Mouse (Mus musculus) bone marrow, adult 2 months (tissue): ENCODE results near the gene Ush2a. TPM values are rescaled to one million over a fixed set of nuclear protein-coding genes. Genes with fewer than 3 reads are reported as not detected.

Experiments used
- H3K27ac ChIP-seq: fragments of 200-500 bp; 2 replicates; pipeline ENCODE4 v1.5.1; 2012; ENCODE audit warnings: low read depth, mild to moderate bottlenecking, control low read depth, inconsistent platforms, low read length; ENCODE audit not compliant: control insufficient read depth, poor library complexity, insufficient read depth
- H3K4me1 ChIP-seq: fragments of 200-500 bp; 2 replicates; pipeline ENCODE4 v1.6.1; 2011; ENCODE audit warnings: low read length; ENCODE audit not compliant: control insufficient read depth, insufficient read depth
- H3K4me3 ChIP-seq: fragments of 200-500 bp; replicated peaks from 2 replicates; pipeline ENCODE3; 2011; ENCODE audit warnings: mild to moderate bottlenecking, low read depth, low read length, control low read depth; ENCODE audit not compliant: control insufficient read depth
- CTCF ChIP-seq: fragments of 200-500 bp; IDR thresholded peaks from 2 replicates; pipeline ENCODE4 v1.5.1; 2011; ENCODE audit warnings: low read length, control low read depth; ENCODE audit not compliant: control insufficient read depth, insufficient read depth
- POLR2A ChIP-seq: fragments of 200-500 bp; IDR thresholded peaks from 2 replicates; pipeline ENCODE4 v1.6.1; 2011; ENCODE audit warnings: low read depth, mild to moderate bottlenecking, control low read depth, low read length, borderline replicate concordance; ENCODE audit not compliant: control insufficient read depth
- WGBS: fragments of 180-500 bp; shearing (Covaris S2); methylation state at CpG from one replicate; pipeline ENCODE4 v1.1.7; 2018; 5-methylcytosine and 5-hydroxymethylcytosine counted together
- polyA plus RNA-seq: library from polyadenylated mRNA; stranded (reverse); fragments of >200 nt; gene quantifications from 2 replicates; pipeline ENCODE4 v1.2.4, GENCODE M21; 2011; ENCODE audit warnings: low replicate concordance; ENCODE audit not compliant: missing spikeins, insufficient read depth, insufficient read length

Ush2a gene
- polyA plus RNA-seq, 1 experiment: not detected

- H3K4me3 ChIP-seq: no peak overlapping the region
- no peak overlapping the region for H3K27ac ChIP-seq
- H3K4me1 ChIP-seq: no peaks in the 10 kb centered on the region
- TF ChIP-seq CTCF (no peak), POLR2A (no peak)
Measured at GRCm38 (mm10) chr1:188639666-188640065, 377.8 kb downstream of the Ush2a start.

GRCm38 (mm10) chr1:188643156-188643555 is 381.3 kb downstream of the Ush2a start:
- no peak overlapping the region for H3K4me3 ChIP-seq
- no peaks in the 10 kb centered on the region for H3K4me1 ChIP-seq
- 81% methylated on average over 3 of the region's 3 CpGs for WGBS

GRCm38 (mm10) chr1:188653001-188653400 is 391.2 kb downstream of the Ush2a start:
- 67% methylated on average over 3 of the region's 3 CpGs for WGBS
- no peaks in the 10 kb centered on the region for H3K4me1 ChIP-seq
- no peak overlapping the region for H3K27ac ChIP-seq
- no peak overlapping the region for H3K4me3 ChIP-seq
- TF ChIP-seq CTCF (no peak), POLR2A (no peak)

More at GRCm38 (mm10) chr1:188643156-188643555, 381.3 kb downstream of the Ush2a start:
- TF ChIP-seq CTCF (no peak), POLR2A (no peak)
- H3K27ac ChIP-seq: no peak overlapping the region

- TF ChIP-seq POLR2A (no peak), CTCF (no peak)
- H3K4me1 ChIP-seq: no peaks in the 10 kb centered on the region
- WGBS: 89% methylated on average over 12 of the region's 12 CpGs
Measured at GRCm38 (mm10) chr1:188656121-188656520, 394.3 kb downstream of the Ush2a start.

DNA sequence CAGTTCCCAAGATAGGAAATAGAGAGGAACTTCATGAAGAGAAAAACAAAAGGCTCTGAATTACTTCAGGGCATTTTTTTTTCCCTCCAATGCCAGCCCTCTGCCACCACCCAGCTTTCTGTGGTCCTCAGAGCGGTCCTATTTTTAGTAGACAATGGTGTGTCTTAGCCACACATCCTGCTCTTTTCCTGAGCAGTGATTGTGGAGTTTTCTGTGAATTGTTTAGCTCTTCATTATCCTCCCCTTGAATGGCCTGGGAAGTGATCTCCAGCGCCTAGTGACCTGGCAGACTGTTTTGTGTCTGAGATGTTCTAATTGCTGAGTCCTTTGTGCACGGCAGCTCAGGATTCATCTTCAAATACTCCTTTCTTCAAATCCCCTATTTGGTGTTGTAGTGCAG is 397.3 kb downstream of the Ush2a start:
- Histone ChIP-seq H3K27ac (no peak overlapping the region), H3K4me3 (no peak overlapping the region), H3K4me1 (no peaks in the 10 kb centered on the region)
- WGBS: 37% methylated on average over 3 of the region's 3 CpGs
- TF ChIP-seq CTCF: no peak
- no peak for TF ChIP-seq POLR2A

More at GRCm38 (mm10) chr1:188656121-188656520, 394.3 kb downstream of the Ush2a start:
- no peak overlapping the region for H3K4me3 ChIP-seq
- H3K27ac ChIP-seq: no peak overlapping the region

DNA sequence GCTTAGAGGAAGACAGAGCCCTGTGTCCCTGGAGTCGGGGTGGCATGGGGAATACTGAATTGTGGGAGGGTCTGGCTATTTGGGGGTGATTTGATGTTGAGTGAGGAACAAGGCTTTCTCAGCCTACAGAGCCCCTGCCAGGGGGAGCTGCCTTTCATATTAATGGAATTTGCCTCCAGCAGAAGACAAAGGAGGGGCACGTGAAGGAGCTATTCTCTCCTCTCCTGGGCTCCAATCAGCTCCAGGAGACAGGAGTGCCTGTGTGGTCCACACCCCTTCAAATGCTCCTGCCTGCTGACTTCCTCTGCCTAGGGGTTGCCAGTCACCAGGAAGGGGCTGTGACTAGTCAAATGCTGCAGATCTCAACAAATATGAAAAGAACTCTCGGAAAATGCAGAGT is 398.5 kb downstream of the Ush2a start:
- TF ChIP-seq POLR2A: no peak
- TF ChIP-seq CTCF: no peak
- WGBS: 20% methylated on average over 3 of the region's 3 CpGs
- no peak overlapping the region for H3K27ac ChIP-seq

DNA sequence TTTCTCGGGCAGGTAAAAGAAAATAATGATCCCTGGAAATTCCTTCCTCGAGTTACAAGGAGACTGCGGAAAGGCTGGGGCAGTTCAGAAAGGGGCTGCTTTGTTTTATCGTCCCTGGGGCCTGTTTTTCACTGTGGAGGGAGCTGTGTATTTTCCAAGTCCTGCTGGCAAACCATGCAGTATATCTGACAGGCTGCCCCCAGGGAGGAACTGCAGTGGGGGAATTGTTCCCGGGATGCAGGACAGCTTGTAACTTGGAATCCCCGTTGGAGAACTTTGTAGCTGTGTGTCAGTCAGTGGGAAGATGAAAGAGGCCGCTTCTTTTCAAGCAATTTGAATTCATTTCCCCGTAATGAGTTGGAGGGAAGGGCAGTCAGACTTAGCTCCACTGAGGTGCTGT is 399.1 kb downstream of the Ush2a start:
- TF ChIP-seq CTCF: no peak
- no peak for TF ChIP-seq POLR2A
- Histone ChIP-seq H3K4me1 (no peaks in the 10 kb centered on the region), H3K27ac (no peak overlapping the region), H3K4me3 (no peak overlapping the region)
- 11% methylated on average over 8 of the region's 8 CpGs for WGBS

More for the DNA sequence above, 398.5 kb downstream of the Ush2a start:
- no peak overlapping the region for H3K4me3 ChIP-seq
- H3K4me1 ChIP-seq: no peaks in the 10 kb centered on the region

DNA sequence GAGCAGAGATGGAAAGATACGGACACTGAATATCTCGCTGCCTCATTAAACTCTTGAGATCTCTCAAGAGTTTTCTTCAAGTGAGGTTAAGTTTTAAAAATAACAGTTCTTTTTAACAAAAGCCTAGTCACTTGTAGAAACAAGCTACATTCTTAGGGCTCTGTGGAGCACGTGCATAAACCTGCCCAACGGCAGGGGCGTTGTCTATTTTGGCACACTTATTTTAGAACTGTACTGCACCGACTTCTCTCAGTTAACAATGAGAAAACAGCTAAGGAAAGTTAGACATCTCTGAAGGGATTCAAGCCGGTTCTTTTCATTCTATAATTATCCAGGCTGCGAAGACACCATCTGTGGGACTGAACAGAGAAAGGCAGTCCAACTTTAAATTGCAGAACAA is 405.6 kb downstream of the Ush2a start:
- WGBS: 83% methylated on average over 8 of the region's 8 CpGs
- TF ChIP-seq POLR2A (no peak), CTCF (no peak)

DNA sequence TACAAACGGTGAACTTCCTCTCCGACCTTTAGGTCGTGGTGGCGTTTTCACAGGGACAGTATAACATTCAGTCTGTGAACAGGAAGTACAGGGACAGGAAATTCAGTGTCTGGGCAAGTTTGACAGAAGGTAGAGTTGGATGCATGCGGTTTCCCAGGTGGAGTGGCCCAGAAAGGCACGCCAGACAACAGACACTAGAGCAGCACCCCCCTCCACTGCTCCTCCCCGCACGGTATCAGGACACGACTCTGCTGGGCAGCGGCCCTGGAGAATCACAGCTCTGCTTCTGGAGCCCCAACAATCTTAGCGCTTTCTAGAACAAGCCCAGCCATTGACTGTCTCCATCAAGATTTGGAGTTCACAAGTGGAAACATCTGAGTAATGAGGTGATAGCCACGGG is 406.7 kb downstream of the Ush2a start:
- TF ChIP-seq POLR2A (no peak), CTCF (no peak)
- Histone ChIP-seq H3K4me1 (no peaks in the 10 kb centered on the region), H3K4me3 (no peak overlapping the region), H3K27ac (no peak overlapping the region)
- 23% methylated on average over 12 of the region's 12 CpGs for WGBS

More for the DNA sequence above, 405.6 kb downstream of the Ush2a start:
- no peaks in the 10 kb centered on the region for H3K4me1 ChIP-seq
- H3K27ac ChIP-seq: no peak overlapping the region
- H3K4me3 ChIP-seq: no peak overlapping the region

- Histone ChIP-seq H3K4me1 (no peaks in the 10 kb centered on the region), H3K4me3 (no peak overlapping the region), H3K27ac (no peak overlapping the region)
- WGBS: 87% methylated on average over 12 of the region's 12 CpGs
- no peak for TF ChIP-seq CTCF
- TF ChIP-seq POLR2A: no peak
Measured at GRCm38 (mm10) chr1:188672871-188673270, 411.0 kb downstream of the Ush2a start.
